Mouse (Mus musculus) midbrain, embryonic 14.5 days (tissue): ENCODE data around the gene Sntb2. TPM values are rescaled to one million over a fixed set of nuclear protein-coding genes. Genes with fewer than 3 reads are reported as not detected.

ENCODE experiments used
- ATAC-seq: fragments of 200-750 bp; cut with Nextera tagmentation; 2 replicates; pipeline ENCODE4 v1.8.0; 2017; ENCODE audit warnings: moderate number of reproducible peaks, moderate library complexity; ENCODE audit not compliant: low FRiP score, low TSS enrichment
- DNase-seq: peaks from one replicate; pipeline ENCODE4 v3.0.0-alpha.2; 2015
- H3K27ac ChIP-seq: fragments of 300-500 bp; sonication (generic); replicated peaks from 2 replicates; pipeline ENCODE4 v1.5.1; 2014; ENCODE audit warnings: mild to moderate bottlenecking, low read depth, low read length, moderate library complexity
- H3K27me3 ChIP-seq: fragments of 300-500 bp; sonication (generic); 2 replicates; pipeline ENCODE4 v1.6.1; 2014; ENCODE audit warnings: low read length, control low read depth, mixed read lengths; ENCODE audit not compliant: control insufficient read depth, insufficient read depth
- H3K36me3 ChIP-seq: fragments of 300-500 bp; sonication (generic); 2 replicates; pipeline ENCODE4 v1.6.1; 2014; ENCODE audit warnings: low read length, control low read depth; ENCODE audit not compliant: control insufficient read depth, insufficient read depth
- H3K4me1 ChIP-seq: fragments of 300-500 bp; sonication (generic); 2 replicates; pipeline ENCODE4 v1.6.1; 2014; ENCODE audit warnings: mild to moderate bottlenecking, antibody characterized with exemption, low read length, control low read depth; ENCODE audit not compliant: control insufficient read depth, insufficient read depth
- H3K4me2 ChIP-seq: fragments of 300-500 bp; sonication (generic); 2 replicates; pipeline ENCODE4 v1.6.1; 2014; ENCODE audit warnings: mild to moderate bottlenecking, low read length, moderate library complexity
- H3K4me3 ChIP-seq: fragments of 300-500 bp; sonication (generic); replicated peaks from 2 replicates; pipeline ENCODE4 v1.5.1; 2014; ENCODE audit warnings: low read depth, low read length
- H3K9ac ChIP-seq: fragments of 300-500 bp; sonication (generic); replicated peaks from 2 replicates; pipeline ENCODE4 v1.6.1; 2014; ENCODE audit warnings: mild to moderate bottlenecking, low read length, moderate library complexity
- H3K9me3 ChIP-seq: fragments of 300-500 bp; sonication (generic); 2 replicates; pipeline ENCODE4 v1.6.1; 2016; ENCODE audit warnings: low read length, control low read depth, mixed read lengths; ENCODE audit not compliant: control insufficient read depth
- WGBS: fragments of 180-500 bp; shearing (Covaris S2); extraction: QIAGEN DNeasy Blood & Tissue Kit; methylation state at CpG from one replicate; pipeline ENCODE4 v1.1.7; 2014; 5-methylcytosine and 5-hydroxymethylcytosine counted together
- polyA plus RNA-seq: library from polyadenylated mRNA; unstranded; fragments of >200 nt; fragmentation: Nextera tagmentation; extraction: Ambion mirVana; gene quantifications from 2 replicates; pipeline ENCODE4 v1.2.1, GENCODE M21; 2014

The Sntb2 gene
- polyA plus RNA-seq, 1 experiment from 2014 or later: 3.9 TPM

- no peak for ATAC-seq
- H3K36me3 ChIP-seq: peaks cover 81% of the 10 kb centered on the region
Observed at GRCm38 (mm10) chr8:107045478-107045877, 109.9 kb downstream of the Sntb2 start.

GRCm38 (mm10) chr8:107046976-107047375, 111.4 kb downstream of the Sntb2 start:
- WGBS: 92% methylated on average over 5 of the region's 5 CpGs
- no peak overlapping the region for H3K27ac ChIP-seq
- ATAC-seq (no peak), DNase-seq (no peak)
- H3K4me2 ChIP-seq: no peak overlapping the region
- H3K27me3 ChIP-seq: no peaks in the 10 kb centered on the region
- 0 out of 2 replicates have a peak, but pooled peaks cover 6% of the 10 kb centered on the region for H3K4me1 ChIP-seq
- H3K4me3 ChIP-seq: no peak overlapping the region
- H3K36me3 ChIP-seq: peaks cover 81% of the 10 kb centered on the region
- no peaks in the 10 kb centered on the region for H3K9me3 ChIP-seq
- no peak overlapping the region for H3K9ac ChIP-seq

More at GRCm38 (mm10) chr8:107045478-107045877, 109.9 kb downstream of the Sntb2 start:
- H3K4me1 ChIP-seq: 0 out of 2 replicates have a peak, but pooled peaks cover 6% of the 10 kb centered on the region
- no peak for DNase-seq
- H3K27me3 ChIP-seq: no peaks in the 10 kb centered on the region
- 96% methylated on average over 6 of the region's 6 CpGs for WGBS
- no peak overlapping the region for H3K27ac ChIP-seq
- H3K9ac ChIP-seq: no peak overlapping the region; the same call in 1 of the 2 replicates
- no peak overlapping the region for H3K4me3 ChIP-seq
- H3K9me3 ChIP-seq: no peaks in the 10 kb centered on the region
- H3K4me2 ChIP-seq: no peak overlapping the region

DNA sequence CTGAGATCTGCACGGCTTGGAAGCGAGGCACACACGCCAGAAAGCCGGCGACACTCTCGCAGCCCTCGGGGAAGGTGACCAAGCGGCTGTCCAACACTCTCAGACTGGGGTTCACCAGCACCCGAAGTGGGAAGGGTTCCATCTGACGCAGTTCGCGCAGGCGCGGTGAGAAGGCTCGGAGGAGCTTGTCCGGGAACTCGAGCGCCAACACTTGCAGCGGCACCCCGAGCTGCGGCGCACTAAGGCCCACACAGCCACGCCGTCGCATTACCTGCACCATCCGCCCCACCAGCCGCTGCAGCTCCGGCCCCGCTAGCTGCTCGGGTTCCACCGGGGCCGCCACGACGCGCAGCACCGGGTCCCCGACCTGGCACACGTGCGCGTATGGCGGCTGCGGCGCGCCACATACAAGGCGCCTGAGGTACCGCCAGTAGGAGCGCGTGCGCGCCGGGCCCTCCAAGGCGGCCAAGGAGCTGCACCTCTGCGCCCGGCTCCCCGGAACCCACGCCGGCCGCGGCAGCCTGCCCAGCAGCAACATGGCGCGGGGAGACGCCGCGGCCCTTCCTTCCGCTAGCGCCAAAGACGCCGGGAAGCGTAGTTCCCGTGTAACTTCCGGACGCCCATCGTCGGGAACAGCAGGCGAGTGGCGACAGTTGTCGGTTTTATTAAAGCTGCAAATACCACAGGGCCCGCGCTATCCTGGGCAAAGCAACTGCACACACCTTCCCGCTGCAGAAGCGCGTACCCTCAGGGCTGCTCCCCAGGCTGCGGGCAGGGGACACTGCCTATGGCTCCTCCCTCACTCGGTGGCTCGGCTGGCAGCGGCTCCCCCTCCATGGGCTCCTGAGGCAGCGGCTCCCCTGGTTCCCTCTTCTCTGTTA, 112.8 kb downstream of the Sntb2 start, which contains the start of gene Pdf:
Pdf (minus strand) TSS at position 554 of the 881 bp plus-strand sequence.
- H3K36me3 ChIP-seq: peaks cover 76% of the 10 kb centered on the region
- ATAC-seq (peak; percentile 82), DNase-seq (peak; percentile 86)
- H3K27me3 ChIP-seq: no peaks in the 10 kb centered on the region
- H3K9me3 ChIP-seq: no peaks in the 10 kb centered on the region
- peak within 1 kb of the TSS; percentile 71 for H3K4me3 ChIP-seq
- under 1% methylated on average over 87 of the region's 87 CpGs for WGBS
- 0 out of 2 replicates have a peak, but pooled peaks cover 6% of the 10 kb centered on the region for H3K4me1 ChIP-seq
- H3K4me2 ChIP-seq: peak within 1 kb of the TSS; percentile 83
- H3K9ac ChIP-seq: peak within 1 kb of the TSS; percentile 75
- peak within 1 kb of the TSS; percentile 86 for H3K27ac ChIP-seq

DNA sequence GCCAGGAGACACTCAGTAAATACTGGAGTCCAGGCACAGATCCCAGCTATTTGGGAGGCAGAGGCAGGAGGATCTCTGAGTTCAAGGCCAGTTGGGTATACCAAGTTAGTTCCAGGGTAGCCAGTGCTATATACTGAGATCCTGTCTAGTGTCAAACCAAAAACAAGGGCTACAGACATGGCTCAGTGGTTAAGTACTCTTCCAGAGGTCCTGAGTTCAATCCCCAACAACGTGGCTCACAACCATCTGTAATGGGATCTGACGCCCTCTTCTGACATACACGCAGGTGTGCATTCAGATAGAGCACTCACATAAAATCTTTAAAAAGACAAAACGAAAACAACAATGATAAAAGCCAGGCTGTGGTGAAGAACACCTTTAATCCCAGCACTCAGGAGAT, 113.9 kb downstream of the Sntb2 start:
- Histone ChIP-seq H3K27me3 (no peaks in the 10 kb centered on the region), H3K4me3 (no peak overlapping the region), H3K9ac (no peak overlapping the region), H3K27ac (no peak overlapping the region), H3K4me2 (peak overlapping the region; percentile 83), H3K4me1 (0 out of 2 replicates have a peak, but pooled peaks cover 6% of the 10 kb centered on the region), H3K9me3 (no peaks in the 10 kb centered on the region), H3K36me3 (peaks cover 74% of the 10 kb centered on the region)
- ATAC-seq: no peak
- no peak for DNase-seq
- 95% methylated on average over 4 of the region's 4 CpGs for WGBS

DNA sequence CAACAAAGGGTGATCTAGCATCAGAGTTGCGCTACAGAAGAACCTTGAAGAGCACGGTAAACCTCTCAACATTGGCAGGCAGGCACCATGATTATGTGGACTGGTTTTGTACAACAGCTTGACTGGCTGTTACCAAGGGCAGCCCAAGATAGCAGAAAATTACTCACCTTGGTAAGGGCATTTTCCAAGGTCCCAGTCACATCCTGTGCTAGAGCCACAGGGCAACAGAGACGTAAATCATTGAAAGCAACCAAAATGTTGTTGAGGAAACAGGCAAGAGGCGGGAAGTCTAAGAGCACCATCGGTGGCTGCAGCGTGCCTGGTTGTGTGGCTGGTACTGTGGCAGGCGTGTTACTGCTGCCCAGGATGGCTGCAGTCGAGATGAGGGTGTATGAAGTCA, 116.5 kb downstream of the Sntb2 start:
- Histone ChIP-seq H3K4me3 (no peak overlapping the region), H3K27me3 (no peaks in the 10 kb centered on the region), H3K9me3 (no peaks in the 10 kb centered on the region), H3K9ac (no peak overlapping the region), H3K36me3 (peaks cover 51% of the 10 kb centered on the region), H3K27ac (no peak overlapping the region), H3K4me2 (no peak overlapping the region), H3K4me1 (0 out of 2 replicates have a peak, but pooled peaks cover 6% of the 10 kb centered on the region)
- 98% methylated on average over 8 of the region's 8 CpGs for WGBS
- ATAC-seq (no peak), DNase-seq (no peak)

DNA sequence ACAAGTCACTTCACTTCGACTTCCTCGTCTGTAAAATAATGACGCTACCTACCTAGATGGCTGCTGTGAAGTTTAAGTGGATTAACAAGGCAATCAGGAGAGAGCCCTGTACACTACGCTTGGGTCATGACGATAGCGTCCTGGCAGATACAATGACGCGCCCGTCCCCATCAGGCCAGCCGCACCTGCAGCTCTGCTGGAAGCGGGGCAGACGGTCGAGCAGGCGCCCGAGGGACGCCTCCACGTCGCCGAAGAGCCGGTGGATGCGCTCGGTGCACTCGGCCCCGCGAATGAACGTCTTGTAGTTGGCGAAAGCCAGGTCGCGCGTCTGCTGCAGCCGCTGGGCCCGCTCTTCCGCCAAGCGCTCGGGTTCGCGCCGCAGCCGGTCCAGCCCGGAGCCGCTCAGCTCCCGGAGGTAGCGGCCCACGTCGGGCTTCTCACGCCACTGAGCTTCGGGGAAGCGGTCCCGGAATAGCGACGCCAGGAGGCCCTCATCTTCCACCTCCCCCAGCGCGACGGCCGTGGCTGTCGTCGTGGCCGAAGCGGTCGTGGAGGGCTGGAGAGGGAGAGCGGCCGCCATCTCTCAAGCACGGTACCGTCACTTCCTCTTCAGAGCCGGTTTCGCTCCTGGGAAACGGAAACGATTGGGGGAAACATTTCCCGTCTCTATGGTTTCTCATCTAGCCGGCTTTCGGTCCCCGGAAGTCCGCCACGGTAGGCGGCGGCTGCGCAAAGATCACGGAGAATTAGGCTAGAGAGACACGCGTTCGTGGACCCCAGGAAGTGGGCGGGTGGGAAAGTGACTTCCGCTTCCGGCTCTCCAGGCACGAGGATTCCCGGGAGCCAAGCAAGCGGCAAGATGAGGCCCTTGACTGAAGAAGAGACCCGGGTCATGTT, 120.8 kb downstream of the Sntb2 start, which contains the start of the genes Cog8 and Nip7:
Cog8 (minus strand) TSS at position 614 of the 897 bp plus-strand sequence.
Nip7 (plus strand) TSS at position 802 of the 897 bp plus-strand sequence.
- peak within 1 kb of the TSS; percentile 95 for H3K4me2 ChIP-seq
- H3K9ac ChIP-seq: peak within 1 kb of the TSS; percentile 80
- peak; percentile 93 for ATAC-seq
- WGBS: under 1% methylated on average over 88 of the region's 88 CpGs
- peak; percentile 98 for DNase-seq
- peaks cover 46% of the 10 kb centered on the region for H3K36me3 ChIP-seq
- peak within 1 kb of the TSS; percentile 99 for H3K4me3 ChIP-seq
- H3K27me3 ChIP-seq: no peaks in the 10 kb centered on the region
- no peaks in the 10 kb centered on the region for H3K9me3 ChIP-seq
- peak within 1 kb of the TSS; percentile 80 for H3K27ac ChIP-seq
- H3K4me1 ChIP-seq: 0 out of 2 replicates have a peak, but pooled peaks cover 4% of the 10 kb centered on the region

DNA sequence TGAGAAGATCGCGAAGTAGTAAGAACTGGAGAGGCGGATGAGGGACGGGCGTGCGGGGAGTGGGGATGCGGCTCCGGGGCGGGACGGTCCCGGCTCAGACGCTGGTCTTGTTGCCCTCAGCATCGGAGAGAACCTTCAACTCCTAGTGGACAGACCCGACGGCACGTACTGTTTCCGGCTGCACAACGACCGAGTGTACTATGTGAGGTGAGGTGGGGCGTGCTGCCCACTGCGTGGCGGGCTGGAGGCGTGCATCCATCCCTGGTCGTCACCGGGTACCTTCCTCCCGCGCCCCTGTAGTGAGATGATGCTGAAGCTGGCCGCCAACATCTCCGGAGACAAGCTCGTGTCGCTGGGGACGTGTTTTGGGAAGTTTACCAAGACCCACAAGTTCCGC, 121.4 kb downstream of the Sntb2 start:
- Histone ChIP-seq H3K4me3 (peak overlapping the region; percentile 99), H3K27me3 (no peaks in the 10 kb centered on the region), H3K9me3 (no peaks in the 10 kb centered on the region), H3K4me2 (peak overlapping the region; percentile 95), H3K9ac (peak overlapping the region; percentile 68), H3K36me3 (peaks cover 40% of the 10 kb centered on the region), H3K4me1 (0 out of 2 replicates have a peak, but pooled peaks cover 4% of the 10 kb centered on the region), H3K27ac (peak overlapping the region; percentile 37; the same call in 1 of the 2 replicates)
- ATAC-seq: peak; percentile 66; the same call in 1 of the 2 replicates
- under 1% methylated on average over 33 of the region's 33 CpGs for WGBS
- no peak for DNase-seq

DNA sequence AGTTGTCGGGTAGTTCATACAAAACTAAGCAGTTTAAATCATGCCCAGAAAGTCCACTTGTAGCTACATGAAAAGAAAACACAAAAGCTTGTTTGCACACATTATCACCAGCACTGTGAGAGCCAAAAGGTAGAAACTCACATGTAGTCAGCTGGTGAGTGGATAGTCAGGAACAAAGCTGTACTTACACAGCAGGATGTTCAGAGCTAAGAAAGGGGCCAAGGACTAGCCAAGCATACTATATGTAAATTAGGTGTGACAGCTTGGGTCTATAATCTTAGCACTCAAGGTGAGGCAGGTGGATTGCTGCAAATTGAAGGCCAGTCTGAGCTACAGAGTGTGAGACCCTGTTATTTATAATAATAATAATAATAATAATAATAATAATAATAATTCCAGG, 127.1 kb downstream of the Sntb2 start:
- H3K36me3 ChIP-seq: peaks cover 18% of the 10 kb centered on the region

More for the DNA sequence above, 127.1 kb downstream of the Sntb2 start:
- no peaks in the 10 kb centered on the region for H3K27me3 ChIP-seq
- DNase-seq (no peak), ATAC-seq (no peak)
- H3K9me3 ChIP-seq: no peaks in the 10 kb centered on the region
- no peak overlapping the region for H3K27ac ChIP-seq
- no peak overlapping the region for H3K9ac ChIP-seq
- H3K4me1 ChIP-seq: no peaks in the 10 kb centered on the region
- H3K4me2 ChIP-seq: no peak overlapping the region
- H3K4me3 ChIP-seq: no peak overlapping the region
- 93% methylated on average over 1 of the region's 1 CpGs for WGBS
